Mouse (Mus musculus) brain, embryonic 14.5 days (tissue): Measurements from ENCODE around the gene Srp72.

Experiments
- CTCF ChIP-seq: fragments of 200-500 bp; IDR thresholded peaks from 2 replicates; pipeline ENCODE4 v1.5.1; 2012; ENCODE audit warnings: inconsistent platforms, mild to moderate bottlenecking, moderate library complexity, borderline replicate concordance; ENCODE audit not compliant: insufficient read depth, insufficient read length; ENCODE audit errors: extremely low read depth
- POLR2A ChIP-seq: fragments of 200-500 bp; IDR thresholded peaks from 2 replicates; pipeline ENCODE4 v1.6.1; 2012; ENCODE audit warnings: mild to moderate bottlenecking, inconsistent platforms, borderline replicate concordance; ENCODE audit not compliant: poor library complexity, insufficient read depth, insufficient read length, severe bottlenecking; ENCODE audit errors: extremely low read depth

- TF ChIP-seq CTCF (no peak), POLR2A (no peak)
Observed at GRCm38 (mm10) chr5:77039391-77039790, 64.9 kb downstream of the Srp72 start.
